Mouse (Mus musculus) limb, embryonic 13.5 days (tissue): ENCODE data around the gene Gramd4. TPM values are rescaled to one million over a fixed set of nuclear protein-coding genes. Genes with fewer than 3 reads are reported as not detected.
"Not testable (repeated sequence)": the region's sequence is repeated elsewhere in the genome, so short reads cannot be mapped to it uniquely, and the experiment has no call there.

Experiments used
- ATAC-seq: fragments of 200-750 bp; cut with Nextera tagmentation; 2 replicates; pipeline ENCODE4 v1.8.0; 2017; ENCODE audit warnings: low read depth, moderate number of reproducible peaks, moderate TSS enrichment; ENCODE audit not compliant: low FRiP score
- H3K27ac ChIP-seq: fragments of 300-500 bp; sonication (generic); 2 replicates; pipeline ENCODE4 v1.5.1; 2015; ENCODE audit warnings: inconsistent platforms, mild to moderate bottlenecking, moderate library complexity
- H3K27me3 ChIP-seq: fragments of 300-500 bp; sonication (generic); 2 replicates; pipeline ENCODE4 v1.6.1; 2015; ENCODE audit warnings: mild to moderate bottlenecking, inconsistent platforms
- H3K36me3 ChIP-seq: fragments of 300-500 bp; sonication (generic); 2 replicates; pipeline ENCODE4 v1.6.1; 2015; ENCODE audit warnings: inconsistent platforms, mild to moderate bottlenecking, moderate library complexity
- H3K4me1 ChIP-seq: fragments of 300-500 bp; sonication (generic); 2 replicates; pipeline ENCODE4 v1.6.1; 2015; ENCODE audit warnings: inconsistent platforms
- H3K4me2 ChIP-seq: fragments of 300-500 bp; sonication (generic); replicated peaks from 2 replicates; pipeline ENCODE4 v1.6.1; 2015; ENCODE audit warnings: inconsistent platforms, mild to moderate bottlenecking, moderate library complexity
- H3K4me3 ChIP-seq: fragments of 300-500 bp; sonication (generic); 2 replicates; pipeline ENCODE4 v1.5.1; 2015; ENCODE audit warnings: moderate library complexity, mild to moderate bottlenecking, inconsistent platforms
- H3K9ac ChIP-seq: fragments of 300-500 bp; sonication (generic); 2 replicates; pipeline ENCODE4 v1.6.1; 2015; ENCODE audit warnings: mild to moderate bottlenecking, inconsistent platforms
- H3K9me3 ChIP-seq: fragments of 300-500 bp; sonication (generic); 2 replicates; pipeline ENCODE4 v1.6.1; 2016; ENCODE audit warnings: inconsistent platforms
- WGBS: fragments of 180-500 bp; shearing (Covaris S2); methylation state at CpG from one replicate; pipeline ENCODE4 v1.1.7; 2015; 5-methylcytosine and 5-hydroxymethylcytosine counted together
- polyA plus RNA-seq: library from polyadenylated mRNA; unstranded; fragments of >200 nt; fragmentation: Nextera tagmentation; extraction: Ambion mirVana; gene quantifications from 2 replicates; pipeline ENCODE4 v1.2.1, GENCODE M21; 2015

Gene Gramd4
- polyA plus RNA-seq, 1 experiment from 2014 or later = 15.3 TPM

DNA sequence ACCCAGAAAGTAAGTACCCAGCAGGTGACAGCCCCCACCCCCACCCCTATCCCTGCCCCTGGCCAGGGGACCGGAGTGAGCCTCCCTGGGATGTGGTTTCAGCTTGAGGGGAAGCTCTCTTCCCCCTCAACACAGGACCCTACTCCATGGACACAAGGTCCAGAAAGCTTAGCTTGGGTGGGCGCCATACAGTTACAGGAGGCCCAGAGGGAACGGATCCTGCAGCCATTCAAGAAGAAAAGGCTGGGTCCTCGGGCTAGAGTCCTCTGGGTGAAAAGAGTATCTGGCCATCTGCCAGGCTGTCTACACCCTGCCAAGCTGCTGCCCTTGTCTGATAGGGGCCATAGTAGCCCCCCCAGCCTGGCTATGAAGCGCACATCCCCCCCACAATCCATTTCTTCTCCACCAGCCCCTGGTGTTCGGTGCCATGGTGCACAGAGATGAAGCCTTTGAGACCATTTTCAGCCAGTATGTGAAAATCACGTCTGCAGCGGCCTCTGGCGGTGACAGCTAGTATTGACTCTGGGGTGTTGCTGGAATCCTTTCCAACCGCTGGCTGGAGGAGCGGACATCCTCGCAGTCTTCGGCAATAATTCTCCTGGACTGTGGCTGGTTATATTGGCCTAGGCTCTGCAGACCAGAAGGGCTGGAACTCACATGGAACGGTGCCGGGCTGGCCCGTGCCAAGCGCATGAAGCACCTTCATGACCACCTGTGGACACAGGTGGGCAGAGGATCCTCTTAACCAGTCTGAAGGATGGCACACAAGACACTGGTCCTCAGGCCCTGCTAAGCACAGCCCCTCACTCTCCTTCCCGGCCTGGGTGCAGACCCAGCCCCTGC, 77.7 kb downstream of the Gramd4 start:
- H3K9me3 ChIP-seq = no peaks in the 10 kb centered on the region
- WGBS = 45% methylated on average over 18 of the region's 18 CpGs
- no peak overlapping the region for H3K4me2 ChIP-seq
- no peak overlapping the region for H3K4me3 ChIP-seq
- peaks cover 66% of the 10 kb centered on the region for H3K36me3 ChIP-seq
- H3K9ac ChIP-seq = no peak overlapping the region
- H3K27ac ChIP-seq = no peak overlapping the region
- no peaks in the 10 kb centered on the region for H3K27me3 ChIP-seq
- peak; percentile 22; the same call in 1 of the 2 replicates for ATAC-seq
- H3K4me1 ChIP-seq = no peaks in the 10 kb centered on the region

- Histone ChIP-seq H3K9ac (no peak overlapping the region), H3K27ac (no peak overlapping the region), H3K4me2 (no peak overlapping the region), H3K4me3 (no peak overlapping the region), H3K9me3 (no peaks in the 10 kb centered on the region), H3K36me3 (peaks cover 61% of the 10 kb centered on the region), H3K27me3 (no peaks in the 10 kb centered on the region), H3K4me1 (no peaks in the 10 kb centered on the region)
- WGBS = 67% methylated on average over 4 of the region's 4 CpGs
- no peak for ATAC-seq
Measured at GRCm38 (mm10) chr15:86137638-86138037, 80.1 kb downstream of the Gramd4 start.

- H3K36me3 ChIP-seq = peaks cover 59% of the 10 kb centered on the region
- no peak for ATAC-seq
- H3K4me1 ChIP-seq = no peaks in the 10 kb centered on the region
- H3K9me3 ChIP-seq = no peaks in the 10 kb centered on the region
- no peak overlapping the region for H3K27ac ChIP-seq
- no peak overlapping the region for H3K4me3 ChIP-seq
- WGBS = 32% methylated on average over 10 of the region's 10 CpGs
- no peaks in the 10 kb centered on the region for H3K27me3 ChIP-seq
- H3K4me2 ChIP-seq = no peak overlapping the region
- no peak overlapping the region for H3K9ac ChIP-seq
Measured at GRCm38 (mm10) chr15:86140323-86140722, 82.8 kb downstream of the Gramd4 start.

DNA sequence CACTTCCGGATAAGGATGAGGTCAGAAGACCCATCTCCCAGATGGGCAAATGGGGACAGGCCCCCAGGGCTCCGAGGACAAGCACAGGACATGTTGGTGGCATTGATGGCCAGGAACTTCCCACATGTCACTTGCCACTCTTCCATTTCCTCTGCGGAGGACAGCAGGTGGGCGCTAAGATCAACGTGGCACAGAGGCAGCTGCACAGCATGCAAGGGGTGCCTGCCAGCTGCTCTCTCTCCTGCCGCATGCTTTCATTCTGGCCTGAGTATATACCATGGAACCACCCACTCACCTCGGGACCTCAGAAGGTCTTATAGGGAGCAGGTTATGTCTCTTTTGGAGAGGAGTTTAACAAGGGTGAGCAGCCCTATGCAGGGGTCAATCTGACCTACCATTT, 87.1 kb downstream of the Gramd4 start:
- H3K4me2 ChIP-seq = no peak overlapping the region
- no peaks in the 10 kb centered on the region for H3K27me3 ChIP-seq
- ATAC-seq = no peak
- peaks cover 84% of the 10 kb centered on the region for H3K36me3 ChIP-seq
- no peaks in the 10 kb centered on the region for H3K9me3 ChIP-seq
- H3K27ac ChIP-seq = no peak overlapping the region
- no peak overlapping the region for H3K4me3 ChIP-seq
- 80% methylated on average over 7 of the region's 7 CpGs for WGBS
- no peak overlapping the region for H3K9ac ChIP-seq
- no peaks in the 10 kb centered on the region for H3K4me1 ChIP-seq

DNA sequence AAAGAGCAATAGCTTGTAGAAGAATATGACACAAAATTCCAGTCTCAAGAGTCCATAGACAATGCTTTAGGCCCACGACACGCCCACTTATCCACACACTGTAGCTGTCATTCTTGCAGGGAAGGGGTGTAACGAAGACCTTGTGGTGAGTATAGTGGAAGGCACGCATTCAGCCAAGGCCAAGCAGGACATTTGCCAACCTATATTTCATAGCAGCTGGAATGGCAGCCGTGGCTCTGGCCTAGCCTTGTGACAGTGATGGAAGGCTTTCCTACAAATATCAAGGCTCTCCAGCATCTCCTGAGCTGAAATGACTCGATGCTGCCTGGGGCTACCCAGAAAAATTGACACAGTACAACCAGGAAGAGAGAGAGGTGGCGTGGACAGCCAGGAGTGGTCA, 87.6 kb downstream of the Gramd4 start:
- peaks cover 82% of the 10 kb centered on the region for H3K36me3 ChIP-seq
- H3K9me3 ChIP-seq = no peaks in the 10 kb centered on the region
- H3K4me3 ChIP-seq = no peak overlapping the region
- 86% methylated on average over 7 of the region's 7 CpGs for WGBS
- no peak overlapping the region for H3K9ac ChIP-seq
- H3K4me1 ChIP-seq = no peaks in the 10 kb centered on the region
- H3K4me2 ChIP-seq = no peak overlapping the region
- no peak overlapping the region for H3K27ac ChIP-seq
- no peak for ATAC-seq
- no peaks in the 10 kb centered on the region for H3K27me3 ChIP-seq

DNA sequence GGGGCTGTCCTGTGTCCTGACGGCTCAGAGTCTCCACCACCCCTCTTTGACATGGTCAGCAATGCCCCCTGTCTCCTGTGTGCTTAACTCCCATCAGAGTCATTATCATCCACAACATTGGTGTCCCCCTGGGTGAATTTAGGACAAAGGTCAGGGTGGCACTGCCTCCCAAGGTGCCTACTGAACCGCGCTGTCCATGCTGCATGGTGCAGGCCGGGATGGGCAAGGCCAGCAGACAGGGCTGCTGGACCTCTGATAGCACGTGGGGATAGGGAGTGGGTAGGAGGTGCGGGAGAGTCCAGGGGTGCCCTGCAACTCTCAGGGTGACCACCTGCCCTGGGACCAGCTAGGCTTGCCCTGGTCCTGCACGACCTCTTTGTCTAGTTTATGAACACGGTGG, 89.4 kb downstream of the Gramd4 start:
- Histone ChIP-seq H3K9me3 (no peaks in the 10 kb centered on the region), H3K36me3 (peaks cover 82% of the 10 kb centered on the region), H3K4me3 (no peak overlapping the region), H3K27me3 (no peaks in the 10 kb centered on the region), H3K4me2 (no peak overlapping the region), H3K4me1 (no peaks in the 10 kb centered on the region), H3K27ac (no peak overlapping the region), H3K9ac (no peak overlapping the region)
- no peak for ATAC-seq
- 93% methylated on average over 8 of the region's 8 CpGs for WGBS

DNA sequence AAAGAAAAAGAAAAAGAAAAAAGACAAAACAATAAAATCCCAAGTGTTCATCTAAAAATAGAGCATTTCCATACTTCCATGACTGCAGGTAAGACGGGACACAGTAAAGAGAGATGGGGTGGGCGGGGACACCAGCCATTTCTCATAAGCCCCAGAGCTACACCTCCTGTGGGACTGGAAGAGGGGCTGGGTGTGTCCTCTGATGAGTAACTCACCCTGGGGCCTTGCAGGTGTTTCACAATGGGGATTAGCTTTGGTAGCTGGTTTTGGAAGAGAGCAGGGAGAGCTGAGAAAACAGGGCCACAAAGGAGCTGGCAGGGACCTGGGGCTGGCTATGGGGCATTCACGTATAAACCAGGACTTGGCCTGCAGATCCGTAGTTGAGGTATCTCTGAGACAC, 93.1 kb downstream of the Gramd4 start:
- Histone ChIP-seq H3K36me3 (peaks cover 81% of the 10 kb centered on the region), H3K4me3 (no peak overlapping the region), H3K4me1 (no peaks in the 10 kb centered on the region), H3K9me3 (no peaks in the 10 kb centered on the region), H3K9ac (no peak overlapping the region), H3K27ac (no peak overlapping the region), H3K4me2 (no peak overlapping the region), H3K27me3 (no peaks in the 10 kb centered on the region)
- ATAC-seq = no peak
- WGBS = 79% methylated on average over 4 of the region's 4 CpGs

GRCm38 (mm10) chr15:86153481-86153960, 96.0 kb downstream of the Gramd4 start:
- H3K4me2 ChIP-seq = no peak overlapping the region
- H3K9ac ChIP-seq = no peak overlapping the region
- H3K4me3 ChIP-seq = no peak overlapping the region
- no peak overlapping the region for H3K27ac ChIP-seq
- H3K4me1 ChIP-seq = no peaks in the 10 kb centered on the region
- no peaks in the 10 kb centered on the region for H3K9me3 ChIP-seq
- no peak for ATAC-seq
- no peaks in the 10 kb centered on the region for H3K27me3 ChIP-seq
- H3K36me3 ChIP-seq = peaks cover 67% of the 10 kb centered on the region
- 88% methylated on average over 12 of the region's 12 CpGs for WGBS

GRCm38 (mm10) chr15:86156492-86156891, 99.0 kb downstream of the Gramd4 start:
- H3K4me2 ChIP-seq = no peak overlapping the region
- no peak overlapping the region for H3K9ac ChIP-seq
- peaks cover 59% of the 10 kb centered on the region for H3K36me3 ChIP-seq
- no peaks in the 10 kb centered on the region for H3K9me3 ChIP-seq
- no peak overlapping the region for H3K27ac ChIP-seq
- H3K4me1 ChIP-seq = no peaks in the 10 kb centered on the region
- ATAC-seq = no peak
- 80% methylated on average over 5 of the region's 5 CpGs for WGBS
- H3K4me3 ChIP-seq = no peak overlapping the region
- no peaks in the 10 kb centered on the region for H3K27me3 ChIP-seq

- peaks cover 60% of the 10 kb centered on the region for H3K36me3 ChIP-seq
- WGBS = 81% methylated on average over 16 of the region's 16 CpGs
- no peaks in the 10 kb centered on the region for H3K9me3 ChIP-seq
- no peak overlapping the region for H3K27ac ChIP-seq
- no peak overlapping the region for H3K4me2 ChIP-seq
- no peaks in the 10 kb centered on the region for H3K4me1 ChIP-seq
- H3K9ac ChIP-seq = no peak overlapping the region
- no peak overlapping the region for H3K4me3 ChIP-seq
- H3K27me3 ChIP-seq = no peaks in the 10 kb centered on the region
- no peak for ATAC-seq
Measured at GRCm38 (mm10) chr15:86159093-86159492, 101.6 kb downstream of the Gramd4 start.

- H3K27me3 ChIP-seq = no peaks in the 10 kb centered on the region
- H3K27ac ChIP-seq = no peak overlapping the region
- no peak for ATAC-seq
- no peaks in the 10 kb centered on the region for H3K9me3 ChIP-seq
- no peak overlapping the region for H3K9ac ChIP-seq
- H3K4me3 ChIP-seq = no peak overlapping the region
- 93% methylated on average over 5 of the region's 5 CpGs for WGBS
- peaks cover 57% of the 10 kb centered on the region for H3K36me3 ChIP-seq
- no peak overlapping the region for H3K4me2 ChIP-seq
- peaks cover 3% of the 10 kb centered on the region; the same call in 1 of the 2 replicates for H3K4me1 ChIP-seq
Measured at GRCm38 (mm10) chr15:86159719-86160118, 102.2 kb downstream of the Gramd4 start.

DNA sequence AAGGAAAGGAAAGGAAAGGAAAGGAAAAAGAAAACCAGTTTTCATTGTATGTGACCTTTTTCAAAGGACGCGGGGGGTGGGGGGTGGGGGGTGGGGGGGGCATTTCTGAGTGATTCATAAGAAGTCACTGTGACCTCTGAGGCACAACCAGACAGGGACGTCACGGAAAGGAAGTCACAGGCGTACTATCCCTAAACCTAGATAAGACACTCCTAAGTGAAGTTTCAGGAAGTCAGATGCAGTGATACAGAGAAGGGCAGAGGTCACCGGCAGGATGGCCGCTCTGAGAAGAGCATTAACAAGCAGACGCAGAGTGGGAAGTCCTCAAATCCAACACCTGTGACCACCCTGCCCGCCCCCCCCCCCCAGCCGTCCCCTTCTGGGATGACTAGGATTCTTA, 103.4 kb downstream of the Gramd4 start:
- Histone ChIP-seq H3K9me3 (no peaks in the 10 kb centered on the region), H3K27me3 (no peaks in the 10 kb centered on the region), H3K36me3 (peaks cover 57% of the 10 kb centered on the region), H3K4me1 (peaks cover 6% of the 10 kb centered on the region; the same call in 1 of the 2 replicates), H3K4me2 (no peak overlapping the region), H3K9ac (no peak overlapping the region), H3K4me3 (no peak overlapping the region), H3K27ac (no peak overlapping the region)
- 75% methylated on average over 10 of the region's 10 CpGs for WGBS
- no peak for ATAC-seq

GRCm38 (mm10) chr15:86161800-86162199, 104.3 kb downstream of the Gramd4 start:
- H3K4me3 ChIP-seq, H3K9ac ChIP-seq, H3K4me2 ChIP-seq, H3K27me3 ChIP-seq, ATAC-seq, H3K4me1 ChIP-seq, H3K9me3 ChIP-seq, H3K27ac ChIP-seq: not testable (repeated sequence)
- WGBS = 99% methylated on average over 3 of the region's 3 CpGs
- peaks cover 48% of the 10 kb centered on the region for H3K36me3 ChIP-seq
